Mouse (Mus musculus) ovary, adult 18-20 months (tissue): ENCODE results near the gene Wdr89.
A peak's percentile ranks its signal among the peaks of the same experiment; 100 is the strongest.

ENCODE experiments used
- DNase-seq: peaks from one replicate; pipeline ENCODE4 v3.0.0; 2022; ENCODE audit warnings: low spot score, mixed read lengths

Wdr89 gene

GRCm38 (mm10) chr12:75612711-75613110, 56.6 kb downstream of the Wdr89 start:
- DNase-seq = no peak

DNA sequence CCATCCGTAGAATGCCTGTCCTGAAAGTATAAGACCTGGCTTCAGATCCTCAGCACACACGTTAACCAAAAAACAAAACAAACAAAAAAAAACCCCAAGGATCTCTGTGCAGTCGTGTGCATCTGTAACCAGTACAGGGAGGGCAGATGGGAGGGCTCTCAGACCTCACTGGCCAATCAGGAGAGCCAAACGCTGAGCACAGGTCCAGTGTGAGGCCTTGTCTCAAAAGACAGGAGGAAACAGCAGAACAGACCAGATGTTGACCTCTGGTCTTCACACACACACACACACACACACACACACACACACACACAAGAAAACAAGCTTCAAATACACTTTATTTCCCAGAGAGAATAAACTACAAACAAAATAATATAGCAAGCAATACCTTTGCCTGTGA, 69.8 kb downstream of the Wdr89 start:
- DNase-seq = peak; percentile 13

GRCm38 (mm10) chr12:75598988-75599387, 70.3 kb downstream of the Wdr89 start:
- no peak for DNase-seq

GRCm38 (mm10) chr12:75597707-75598106, 71.6 kb downstream of the Wdr89 start:
- no peak for DNase-seq

GRCm38 (mm10) chr12:75596154-75597002, 73.0 kb downstream of the Wdr89 start, which contains the start of gene Ppp2r5e:
Ppp2r5e (minus strand) TSS chr12:75596245.
- peak; percentile 98 for DNase-seq

DNA sequence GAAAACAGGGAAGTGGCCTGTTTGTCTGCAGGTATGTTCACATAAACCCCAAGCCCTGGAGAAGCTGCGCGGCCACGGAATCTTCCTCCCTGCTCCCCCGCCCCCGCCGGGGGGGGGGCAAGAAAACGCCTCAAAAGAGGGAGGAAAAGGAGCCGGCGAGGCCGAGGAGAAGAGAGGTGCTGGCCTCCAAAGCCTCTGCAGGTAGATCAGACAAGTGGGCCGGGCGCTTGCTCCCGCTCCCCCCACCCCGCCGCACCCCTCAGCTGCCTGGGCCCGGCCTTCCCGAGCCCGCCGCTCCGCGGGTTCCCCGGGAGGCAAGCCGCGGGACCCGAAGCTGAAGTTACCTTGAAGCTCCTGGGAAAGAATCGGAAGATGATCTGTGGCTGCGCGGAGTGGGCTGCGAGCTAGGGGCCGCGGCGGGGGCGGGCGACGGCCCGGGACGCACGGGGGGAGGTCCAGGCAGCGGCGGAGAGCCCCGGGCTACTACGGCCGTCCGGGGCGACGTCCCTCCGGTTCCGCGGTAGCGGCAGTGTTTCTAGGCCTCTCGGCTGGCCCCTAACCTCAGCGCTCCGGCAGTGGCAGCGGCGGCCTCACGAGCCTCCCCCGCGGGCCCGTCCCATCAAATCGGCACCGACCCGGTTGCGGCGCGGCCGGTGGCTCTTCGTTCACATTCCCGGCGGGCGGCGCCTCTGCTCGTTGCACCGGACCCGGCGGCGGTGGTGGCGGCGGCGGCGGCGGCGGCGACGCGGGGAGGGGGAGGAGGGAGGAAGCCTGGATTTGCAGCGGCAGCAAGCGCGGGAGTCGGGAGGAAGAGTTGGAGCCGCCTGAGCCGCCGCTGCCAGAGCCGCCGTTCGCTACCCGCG, 73.8 kb downstream of the Wdr89 start:
- DNase-seq = peak; percentile 6

DNA sequence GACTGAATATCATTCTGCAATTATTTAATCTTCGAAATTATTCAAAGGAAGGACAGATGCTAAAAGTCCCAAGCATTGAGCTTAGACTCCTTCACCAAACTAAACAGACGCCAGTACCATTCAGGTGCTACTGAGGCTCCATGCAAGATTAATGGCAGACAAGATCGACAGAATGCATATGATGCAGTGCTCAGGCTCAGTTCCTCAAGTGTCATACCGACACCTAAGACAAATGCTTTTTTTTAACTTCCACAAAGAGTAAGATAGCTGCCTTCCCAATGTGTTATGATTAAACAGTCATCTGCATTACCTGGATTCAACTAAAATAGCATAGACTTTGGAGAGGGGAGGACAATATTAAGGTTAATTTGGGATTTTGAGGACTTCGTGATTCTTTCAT, 74.9 kb downstream of the Wdr89 start:
- no peak for DNase-seq

- no peak for DNase-seq
Measured at GRCm38 (mm10) chr12:75593817-75594216, 75.5 kb downstream of the Wdr89 start.

- no peak for DNase-seq
Measured at GRCm38 (mm10) chr12:75587501-75587900, 81.8 kb downstream of the Wdr89 start.

- DNase-seq = no peak
Measured at GRCm38 (mm10) chr12:75583776-75584175, 85.6 kb downstream of the Wdr89 start.
